Mouse (Mus musculus): ENCODE results near the gene Gadl1.
"Not testable (repeated sequence)": the region's sequence is repeated elsewhere in the genome, so short reads cannot be mapped to it uniquely, and the experiment has no call there.

Gadl1 gene

DNA sequence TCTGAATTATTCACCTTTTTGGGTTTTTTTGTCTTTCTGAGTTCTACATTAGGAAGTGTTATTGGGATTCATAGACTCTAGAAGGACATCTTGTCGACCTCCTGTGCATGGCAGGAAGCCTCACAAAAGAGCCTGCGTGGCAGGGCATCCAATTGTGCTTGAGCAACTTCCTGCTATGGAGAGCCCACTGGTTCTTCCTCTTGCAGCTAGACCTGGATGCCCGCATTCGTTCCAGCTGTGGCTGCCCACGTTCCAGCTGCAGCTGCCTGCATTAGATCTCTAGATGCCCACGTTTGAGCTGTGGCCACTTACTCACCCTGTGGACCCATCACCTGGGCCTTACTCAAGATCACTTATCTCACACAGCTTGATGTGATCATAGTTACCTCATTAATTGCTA lies 116.1 kb downstream of the Gadl1 start:
- DNase-seq (ENCODE audit: low spot score), result no peak

DNA sequence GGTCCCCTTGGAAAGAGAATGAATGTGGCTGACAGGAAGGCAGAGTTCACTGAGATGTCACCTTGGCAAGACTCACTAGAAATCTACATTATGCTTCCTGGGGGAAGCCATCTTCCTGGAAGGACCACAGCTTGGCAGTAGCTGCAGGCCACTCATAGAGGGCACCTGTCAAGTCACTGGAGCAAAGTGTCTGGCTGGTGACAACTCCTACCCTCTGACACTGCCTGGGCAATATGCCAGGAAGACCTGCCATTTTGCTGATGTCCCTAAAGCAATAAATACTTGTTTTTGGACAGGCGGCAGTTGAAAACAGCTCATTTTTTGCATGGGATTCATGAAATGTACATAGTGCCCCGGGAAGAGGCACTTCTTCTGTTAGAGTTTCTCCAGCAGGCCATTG lies 119.8 kb downstream of the Gadl1 start:
- DNase-seq (ENCODE audit: low spot score), result no peak

DNA sequence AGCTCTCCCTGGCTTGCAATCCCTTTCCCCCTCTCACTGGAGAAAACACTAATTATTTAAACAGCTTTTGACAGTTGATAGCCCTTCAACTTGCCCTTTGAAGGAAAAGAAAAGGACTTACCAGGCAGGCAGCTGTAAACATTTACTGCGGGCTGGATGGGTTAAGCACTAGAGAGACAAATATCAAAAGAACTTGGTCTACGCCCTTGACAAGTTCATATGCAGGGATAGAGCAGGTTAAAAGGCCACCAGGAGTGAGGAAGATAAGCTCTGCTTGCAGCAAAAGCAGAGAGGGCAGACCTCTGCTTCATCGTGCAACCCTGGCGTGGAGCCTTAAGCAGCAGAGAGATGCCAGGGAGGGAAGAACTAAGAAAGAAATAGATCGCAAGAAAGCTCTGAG lies 123.5 kb downstream of the Gadl1 start:
- DNase-seq (ENCODE audit: low spot score), result no peak

DNA sequence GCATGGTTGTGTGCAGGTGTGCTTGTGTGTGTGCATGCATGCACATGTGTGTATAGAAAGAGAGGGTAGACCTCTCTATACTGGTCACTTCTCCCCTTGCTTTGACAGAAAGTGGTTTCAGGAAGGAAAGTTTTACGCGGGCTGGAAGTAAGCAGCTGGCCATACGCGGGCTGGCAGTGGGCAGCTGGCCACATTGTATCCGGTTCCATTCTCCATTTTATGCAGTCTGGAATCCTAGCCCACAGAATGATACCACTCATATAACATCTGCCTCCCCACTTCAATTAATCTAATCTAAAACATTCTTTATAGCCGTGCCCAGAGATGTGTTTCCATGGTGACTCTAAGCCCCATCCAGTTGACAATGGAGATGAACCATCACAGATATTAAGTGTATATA lies 129.0 kb downstream of the Gadl1 start:
- no peak for DNase-seq (ENCODE audit: low spot score)

DNA sequence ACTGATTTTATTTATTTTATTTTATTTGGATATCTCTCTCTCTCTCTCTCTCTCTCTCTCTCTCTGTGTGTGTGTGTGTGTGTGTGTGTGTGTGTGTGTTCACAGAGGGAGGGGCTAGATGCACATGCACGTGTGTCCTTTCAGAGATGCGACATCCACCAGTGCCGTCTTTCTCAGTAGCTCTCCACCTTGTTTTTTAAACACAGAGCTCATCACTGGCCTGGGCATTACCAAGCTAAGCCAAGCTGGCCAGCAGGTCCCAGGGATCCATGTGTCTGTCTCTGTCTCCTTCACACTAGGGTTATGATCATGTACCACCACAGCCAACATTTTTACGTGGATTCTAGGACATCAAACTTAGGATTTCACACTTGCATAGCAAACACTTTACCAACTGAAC lies 130.7 kb downstream of the Gadl1 start:
- DNase-seq (ENCODE audit: low spot score), result no peak

DNA sequence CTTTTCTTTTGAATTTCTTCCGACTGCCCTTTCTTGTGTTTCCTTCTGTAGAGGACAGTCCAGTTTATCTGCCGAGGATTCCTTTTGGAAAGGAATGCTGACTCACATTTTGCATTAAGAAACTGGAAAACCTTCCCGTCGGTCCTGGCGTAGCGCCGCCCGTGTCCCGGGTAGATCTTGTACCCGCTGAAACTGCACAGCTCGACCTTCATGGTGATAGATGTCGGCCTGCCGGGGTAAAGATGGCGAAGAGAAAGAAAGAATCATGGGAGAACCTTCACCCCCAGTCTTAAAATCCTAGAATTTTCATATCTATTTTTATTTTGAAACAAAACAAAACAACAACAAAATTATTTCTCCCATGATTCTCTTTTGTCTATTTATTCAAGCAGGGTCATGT lies 131.6 kb downstream of the Gadl1 start:
- not testable (repeated sequence) for DNase-seq (ENCODE audit: low spot score)

DNA sequence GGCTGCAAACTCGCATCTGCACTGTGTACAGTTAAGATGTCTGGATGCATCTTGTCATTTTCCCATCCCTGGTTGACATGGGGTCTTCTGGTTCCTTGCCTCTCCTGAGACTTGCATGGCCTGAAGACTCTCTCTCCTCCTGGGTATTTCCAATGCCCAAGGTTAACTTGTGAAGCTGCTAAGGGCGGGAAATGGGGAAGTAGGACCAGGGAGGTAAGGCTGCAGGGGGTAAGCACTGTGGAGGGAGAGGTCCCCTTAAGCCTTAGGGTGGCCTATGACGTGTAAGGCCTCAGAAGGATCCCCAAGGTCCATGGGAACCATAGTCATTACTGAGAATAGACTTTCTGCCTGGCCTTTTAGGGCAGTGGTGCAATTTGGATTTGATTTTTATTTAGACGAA lies 132.1 kb downstream of the Gadl1 start:
- DNase-seq (ENCODE audit: low spot score), result no peak

DNA sequence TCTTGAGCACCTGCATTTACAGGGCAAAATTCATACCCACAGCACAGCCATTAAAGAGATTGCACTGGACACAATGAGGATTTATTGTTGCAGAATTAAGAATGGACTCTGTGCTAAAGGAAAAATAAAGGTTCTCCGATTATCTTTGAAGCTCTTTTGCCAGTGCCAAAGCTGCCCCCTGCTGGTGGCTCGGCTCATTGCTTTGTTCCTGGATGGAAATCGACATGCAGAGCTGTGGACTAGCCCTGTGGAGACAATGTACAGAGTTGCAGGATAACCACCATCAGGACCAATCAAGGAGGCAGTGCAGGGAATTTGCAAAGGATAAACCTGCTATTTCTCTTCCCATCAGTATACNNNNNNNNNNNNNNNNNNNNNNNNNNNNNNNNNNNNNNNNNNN lies 132.5 kb downstream of the Gadl1 start:
- peak; percentile 86 for DNase-seq (ENCODE audit: low spot score)

DNA sequence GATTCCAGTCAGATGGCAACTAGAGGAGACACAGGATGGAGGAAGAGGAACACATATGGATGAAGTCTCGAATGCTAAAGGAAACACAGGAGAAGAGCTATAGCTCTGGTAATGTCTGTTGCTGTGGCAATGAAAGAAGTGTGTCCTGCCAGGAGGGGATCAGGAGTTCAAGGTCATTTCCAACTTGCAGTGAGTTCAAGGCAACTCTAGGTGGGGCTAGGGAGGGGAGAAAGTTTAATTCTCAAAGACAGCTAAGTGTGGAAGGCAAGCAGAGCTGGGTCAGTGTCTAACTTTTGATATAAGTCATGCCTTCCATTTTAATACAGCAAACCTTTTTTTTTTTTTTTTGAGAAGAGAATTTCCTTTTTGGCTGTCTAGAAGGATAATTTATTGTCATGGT lies 140.7 kb downstream of the Gadl1 start:
- DNase-seq (ENCODE audit: low spot score), result no peak

DNA sequence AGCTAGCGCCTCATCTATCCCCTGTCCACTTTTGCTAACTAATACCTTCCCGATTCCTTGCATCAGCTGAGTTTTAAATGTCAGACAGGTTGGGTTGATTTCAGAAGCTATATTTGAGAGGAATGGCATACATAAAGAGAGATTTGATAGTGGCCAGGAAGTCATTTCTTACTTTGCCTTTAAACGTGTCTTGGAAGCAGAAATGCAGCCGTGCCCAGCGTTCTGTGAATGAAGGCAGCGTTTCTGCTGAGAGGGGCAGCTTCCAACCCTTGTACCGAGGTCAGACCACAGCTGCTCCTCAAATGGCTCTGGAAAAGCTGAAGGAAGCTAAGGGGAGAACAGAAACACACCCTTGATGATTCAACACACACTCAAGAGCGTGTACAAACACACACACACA lies 144.7 kb downstream of the Gadl1 start:
- DNase-seq (ENCODE audit: low spot score), result no peak

DNA sequence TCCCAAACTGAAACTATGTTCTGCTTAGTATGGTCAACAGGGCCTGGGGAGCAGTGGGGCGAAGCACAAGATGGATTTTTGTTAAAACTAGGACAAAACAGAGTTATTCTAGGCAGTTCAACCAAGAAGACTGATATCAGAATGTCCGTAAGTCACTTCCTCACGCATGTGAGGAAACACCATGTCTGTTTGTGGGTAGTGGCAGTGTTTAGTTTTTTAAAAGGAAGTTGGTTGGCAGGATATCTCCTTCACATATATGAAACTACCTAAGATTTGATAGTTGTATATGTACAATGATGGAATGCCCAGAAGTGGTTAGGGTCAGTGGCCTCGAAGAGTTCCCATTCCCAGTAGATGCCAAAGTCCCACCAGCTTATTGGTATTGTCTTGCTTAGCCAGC lies 149.2 kb downstream of the Gadl1 start:
- DNase-seq (ENCODE audit: low spot score), result no peak

DNA sequence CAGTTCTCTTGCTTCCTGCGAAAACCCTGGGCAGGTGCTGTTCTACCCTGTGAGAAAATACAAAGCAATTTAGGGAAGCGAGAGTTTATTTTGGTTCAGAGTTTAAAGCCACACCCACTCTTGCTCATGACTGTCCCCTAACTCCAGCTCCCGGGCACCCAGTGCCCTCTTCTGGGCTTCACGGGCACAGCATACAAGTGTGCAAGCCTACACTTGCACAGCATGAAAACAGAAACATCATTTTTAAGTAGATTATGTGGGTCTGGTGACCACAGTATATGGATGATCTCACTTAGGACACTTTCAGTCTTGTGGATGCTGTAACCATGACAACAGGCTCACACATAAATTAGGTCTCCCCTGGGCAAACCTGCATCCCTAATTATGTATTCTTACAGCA lies 149.9 kb downstream of the Gadl1 start:
- no peak for DNase-seq (ENCODE audit: low spot score)

DNA sequence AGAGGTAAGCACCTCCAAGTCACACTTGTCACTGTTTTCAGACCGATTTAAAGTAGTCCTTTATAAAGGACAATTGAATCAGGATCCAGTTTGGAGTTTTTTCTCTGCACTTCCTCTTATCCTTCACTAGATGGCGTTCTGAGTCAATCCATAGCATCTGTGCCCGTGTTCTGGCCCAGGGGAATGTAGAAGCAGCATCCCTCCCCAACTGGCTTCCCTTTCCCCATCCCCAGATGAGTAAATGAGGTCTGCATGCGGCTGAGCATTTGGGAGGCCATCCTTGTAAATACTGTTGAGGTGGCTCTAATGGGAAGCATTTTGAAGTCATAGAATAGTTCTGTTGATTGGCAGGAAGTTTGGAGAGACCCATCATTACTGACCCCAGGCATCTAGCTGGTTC lies 151.4 kb downstream of the Gadl1 start:
- peak; percentile 69 for DNase-seq (ENCODE audit: low spot score)

DNA sequence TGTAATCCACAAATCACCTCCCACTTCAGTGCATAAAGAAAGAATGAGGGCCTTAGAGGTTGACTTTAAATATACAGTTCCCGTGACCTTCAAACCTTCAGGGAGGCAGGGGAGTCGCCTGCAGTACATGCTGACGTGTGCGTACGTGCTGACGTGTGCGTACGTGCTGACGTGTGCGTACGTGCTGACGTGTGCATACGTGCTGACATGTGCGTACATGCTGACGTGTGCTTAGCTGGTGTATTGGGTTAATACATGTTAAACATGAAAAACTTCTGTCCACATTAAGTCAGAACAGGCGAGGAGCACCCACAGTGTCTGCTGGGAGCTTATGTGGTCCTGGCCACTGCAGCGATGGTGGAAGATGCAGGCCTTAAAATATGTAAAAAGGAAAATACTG lies 155.5 kb downstream of the Gadl1 start:
- no peak for DNase-seq (ENCODE audit: low spot score)

DNA sequence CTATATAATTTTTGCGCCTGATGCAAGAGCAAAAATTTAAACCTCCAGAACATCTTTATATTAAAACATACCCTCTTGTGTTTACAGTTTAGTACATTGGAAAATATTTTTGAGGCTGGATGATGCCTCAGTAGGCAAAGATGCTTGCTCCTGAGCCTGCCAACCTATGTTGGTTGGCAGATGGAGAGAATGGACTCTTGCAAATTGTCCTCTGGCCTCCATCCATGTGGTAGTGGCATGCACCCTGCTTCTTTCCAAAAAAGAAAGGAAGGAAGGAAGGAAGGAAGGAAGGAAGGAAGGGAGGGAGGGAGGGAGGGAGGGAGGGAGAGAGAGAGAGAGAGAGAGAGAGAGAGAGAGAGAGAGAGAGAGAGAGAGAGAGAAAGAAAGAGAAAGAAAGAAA lies 162.3 kb downstream of the Gadl1 start:
- DNase-seq (ENCODE audit: low spot score), result not testable (repeated sequence)

DNA sequence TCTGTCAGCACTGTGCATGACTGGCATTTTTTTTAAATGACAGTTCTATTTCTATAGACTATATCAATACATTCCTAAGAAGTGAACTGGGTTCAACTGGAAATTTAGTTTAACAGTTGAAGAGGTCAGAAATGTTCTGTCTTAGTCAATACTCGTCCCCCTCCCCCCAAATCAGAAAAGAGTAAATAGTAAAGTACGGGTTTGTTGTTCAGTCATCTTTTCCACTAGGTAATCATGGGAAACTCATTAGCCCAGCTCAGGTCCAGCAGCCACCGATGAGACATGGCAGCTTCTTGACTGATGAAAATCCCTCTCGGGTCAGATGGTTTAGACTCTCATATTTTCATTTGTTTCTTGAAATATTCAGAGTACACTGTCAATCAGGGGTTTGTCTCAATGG lies 166.9 kb downstream of the Gadl1 start:
- DNase-seq (ENCODE audit: low spot score), result no peak

DNA sequence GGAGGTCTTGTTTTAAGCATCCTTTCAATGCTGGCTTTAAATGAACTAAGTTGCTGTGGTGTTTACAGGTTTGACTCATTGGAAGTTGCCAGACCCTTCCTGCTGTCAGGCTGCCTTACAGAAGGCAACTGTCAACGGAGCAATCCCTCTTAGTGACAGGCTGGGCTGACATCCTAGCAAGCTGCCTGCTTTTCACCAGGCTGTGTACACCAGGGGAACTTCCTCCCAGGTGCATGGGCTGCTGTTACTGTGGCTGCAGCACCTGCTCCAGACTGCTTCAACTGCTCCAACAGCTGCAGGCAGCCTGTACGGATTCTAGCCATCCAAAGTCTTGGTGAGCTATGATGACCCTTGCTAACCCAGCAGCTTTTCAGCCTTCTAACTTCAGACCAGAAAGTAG lies 167.7 kb downstream of the Gadl1 start:
- no peak for DNase-seq (ENCODE audit: low spot score)

DNA sequence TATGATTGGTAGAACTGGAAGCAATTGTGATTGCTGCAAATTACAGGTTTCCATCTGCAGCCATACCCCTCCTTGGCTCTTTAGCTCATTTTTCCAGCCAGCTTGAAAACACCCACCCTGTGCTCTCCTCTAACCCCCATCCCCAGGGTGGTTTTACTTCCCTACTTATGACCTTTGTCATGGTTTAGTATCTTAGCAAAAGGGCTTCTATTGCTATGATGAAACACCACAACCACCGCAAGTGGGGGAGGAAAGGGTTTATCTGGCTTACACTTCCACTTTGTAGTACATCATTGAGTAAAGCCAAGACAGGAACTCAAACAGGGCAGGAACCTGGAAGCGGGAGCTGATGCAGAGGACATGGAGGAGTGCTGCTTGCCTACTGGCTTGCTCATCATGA lies 168.2 kb downstream of the Gadl1 start:
- no peak for DNase-seq (ENCODE audit: low spot score)

DNA sequence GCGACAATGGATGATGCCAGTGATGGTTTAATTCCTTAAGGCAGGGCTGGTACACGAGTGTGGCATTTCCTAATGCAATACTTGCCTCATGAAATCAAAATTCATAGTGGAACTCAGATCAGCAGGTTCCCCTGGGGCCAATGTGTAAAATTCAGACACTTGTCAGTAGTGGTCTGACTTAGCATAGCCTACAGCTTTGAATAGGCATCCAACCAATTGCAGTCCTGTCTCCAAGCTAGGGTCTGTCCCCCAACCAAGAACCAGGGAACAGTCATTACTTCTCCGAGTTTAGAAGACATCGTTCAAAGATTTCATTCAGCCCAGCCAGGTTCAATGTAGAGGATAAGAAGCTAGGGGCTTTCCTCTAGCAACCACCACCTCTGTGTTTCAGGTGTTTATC lies 172.5 kb downstream of the Gadl1 start:
- no peak for DNase-seq (ENCODE audit: low spot score)

DNA sequence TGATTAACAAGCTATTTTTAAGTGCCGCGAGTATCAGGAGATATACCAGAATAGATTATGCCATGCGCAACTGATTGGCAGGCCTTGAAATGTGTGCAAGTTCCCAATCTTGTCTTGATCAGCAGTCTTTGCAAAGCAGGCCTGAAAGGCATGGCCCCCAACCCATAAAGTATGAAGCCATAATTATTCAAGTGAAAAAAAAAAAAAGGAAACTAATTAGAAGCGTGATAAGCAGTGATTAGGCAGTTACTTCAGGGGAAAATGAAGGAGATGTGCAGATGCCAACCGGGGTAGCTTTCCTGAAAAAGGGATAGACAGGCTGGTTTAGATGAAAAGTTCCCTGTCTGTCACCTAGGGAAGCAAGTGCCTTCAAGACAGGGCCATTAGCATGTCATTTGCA lies 174.0 kb downstream of the Gadl1 start:
- DNase-seq (ENCODE audit: low spot score), result no peak

DNA sequence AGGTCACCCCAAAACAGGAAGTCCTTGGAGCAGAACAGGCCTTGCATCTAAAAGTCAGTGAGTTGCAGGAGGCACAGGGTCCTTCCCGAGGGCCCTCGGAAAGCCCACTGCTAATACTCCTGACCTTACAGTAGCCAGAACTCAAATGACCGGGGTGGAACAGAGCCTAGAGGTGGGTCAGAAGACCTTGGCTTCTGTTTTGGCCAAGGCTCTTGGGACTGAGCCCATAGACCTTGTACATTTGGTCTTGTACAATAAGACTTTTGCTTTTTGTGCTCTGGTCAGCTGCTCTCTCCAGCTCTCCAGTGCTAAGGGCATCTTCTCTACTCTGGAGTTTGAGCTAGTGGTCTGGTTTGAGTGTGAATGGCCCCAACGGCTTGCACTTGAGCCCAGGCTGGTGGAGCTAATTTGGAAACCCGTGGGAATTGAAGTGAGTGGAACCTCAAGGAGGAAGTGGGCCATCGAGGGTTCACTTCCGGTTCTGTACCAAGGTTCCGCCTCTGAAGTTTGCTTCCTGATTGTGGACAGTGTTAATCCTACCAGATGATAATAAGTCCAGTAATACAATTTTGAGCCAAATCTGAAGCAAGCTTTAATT lies 174.6 kb downstream of the Gadl1 start:
- no peak for DNase-seq (ENCODE audit: low spot score)

DNA sequence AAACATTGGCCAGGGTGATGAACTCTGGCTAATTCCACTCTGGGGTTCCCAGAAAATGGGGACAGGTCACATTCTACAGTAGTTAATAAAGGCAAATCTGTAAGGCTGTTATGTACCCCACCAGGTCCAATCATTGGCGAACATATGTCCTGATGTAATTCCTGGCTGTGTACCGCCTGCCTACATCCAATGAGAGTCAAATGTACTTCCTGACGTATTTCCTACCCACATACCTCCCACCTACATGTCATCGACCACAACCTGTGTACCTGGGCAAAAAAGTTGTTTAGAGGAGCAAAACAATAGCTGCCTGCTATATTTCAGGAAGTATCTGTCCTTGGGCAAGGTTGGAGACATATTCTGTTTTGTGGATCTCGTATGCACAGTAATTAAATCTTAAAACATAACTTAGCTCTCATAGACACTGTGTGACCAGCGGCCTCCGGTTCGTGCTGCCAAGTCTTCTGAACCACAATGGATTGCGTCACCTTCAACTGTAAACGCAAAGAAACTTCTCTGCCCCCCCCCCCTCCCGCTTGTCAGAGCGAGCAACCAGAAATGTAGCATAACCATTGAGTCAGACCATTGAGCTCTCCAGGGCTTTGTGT lies 175.2 kb downstream of the Gadl1 start:
- no peak for DNase-seq (ENCODE audit: low spot score)

DNA sequence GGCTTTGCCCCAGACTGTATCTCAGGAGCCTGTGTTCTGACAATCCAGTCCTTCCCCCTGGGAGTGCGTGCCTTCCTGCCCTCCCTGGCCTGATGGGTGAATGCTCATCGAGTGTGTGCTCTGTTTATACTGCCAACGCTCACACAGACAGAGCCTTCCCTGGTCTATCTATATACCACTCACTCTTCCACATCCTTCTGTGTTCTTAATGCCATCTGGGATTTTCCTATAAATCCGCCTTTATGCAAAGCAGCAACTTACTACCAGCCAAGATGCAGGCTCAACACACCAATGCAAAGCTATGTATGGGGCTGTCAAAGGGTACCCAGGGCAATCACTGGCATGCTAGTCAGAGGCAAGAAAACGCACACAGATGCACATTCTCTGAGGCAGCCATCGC lies 176.7 kb downstream of the Gadl1 start:
- no peak for DNase-seq (ENCODE audit: low spot score)

DNA sequence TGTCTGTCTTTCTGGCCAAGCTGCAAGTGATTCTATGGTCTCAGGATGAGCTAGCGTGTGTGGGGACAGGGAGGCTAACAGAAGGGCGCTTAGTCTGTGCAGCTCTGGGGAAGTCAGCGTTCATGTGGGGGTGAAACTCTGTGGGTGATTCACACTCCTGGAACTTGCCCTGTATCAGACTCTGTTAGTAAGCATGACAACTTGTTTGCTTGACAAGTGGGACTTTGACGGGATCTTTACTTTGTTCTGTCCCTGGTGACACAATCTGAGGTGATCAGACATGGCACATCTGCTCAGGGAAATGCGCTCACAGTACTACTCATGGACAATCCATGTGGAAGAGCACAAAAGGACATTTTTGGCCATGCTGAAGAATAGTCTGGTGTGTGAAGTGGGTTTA lies 178.0 kb downstream of the Gadl1 start:
- no peak for DNase-seq (ENCODE audit: low spot score)

DNA sequence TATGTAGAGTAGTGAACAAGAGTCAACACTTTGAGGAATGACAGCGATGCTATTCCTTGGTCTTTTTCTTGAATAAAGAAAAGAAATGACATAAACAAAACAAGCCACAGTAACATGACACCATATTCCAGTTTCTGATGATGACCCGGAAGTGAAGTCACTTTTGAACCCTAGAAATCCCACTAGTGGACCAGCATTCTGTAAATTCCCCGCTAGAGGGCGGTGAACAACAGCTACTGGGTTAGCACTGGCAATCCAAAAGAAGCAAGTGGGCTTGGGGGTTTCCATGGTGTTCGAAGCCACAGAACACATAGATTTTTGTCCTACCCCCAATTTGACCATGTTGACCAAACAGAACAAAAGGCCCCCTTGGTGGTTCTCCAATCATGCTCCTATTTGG lies 178.6 kb downstream of the Gadl1 start:
- peak; percentile 83 for DNase-seq (ENCODE audit: low spot score)

Data from retina, embryonic 14.5 days (tissue).